Mouse (Mus musculus): ENCODE results near the gene Tenm3. TPM values are rescaled to one million over a fixed set of nuclear protein-coding genes. Genes with fewer than 3 reads are reported as not detected.

The Tenm3 gene
- polyA plus RNA-seq, 1 experiment = 2.3 TPM

- H3K4me3 ChIP-seq (ENCODE audit: control insufficient read depth, insufficient read depth, low read length) = no peak overlapping the region
- 93% methylated on average over 6 of the region's 6 CpGs for WGBS
- DNase-seq = no peak
- no peaks in the 10 kb centered on the region for H3K36me3 ChIP-seq (ENCODE audit: control insufficient read depth, insufficient read depth, low read length)
- H3K27me3 ChIP-seq (ENCODE audit: control insufficient read depth, insufficient read depth, low read length) = no peaks in the 10 kb centered on the region
- TF ChIP-seq POLR2A (IDR thresholded peaks at IDR 0.05; ENCODE audit: control insufficient read depth, extremely low read depth, insufficient read depth, low read length, poor library complexity) (no peak), CTCF (IDR thresholded peaks at IDR 0.05; ENCODE audit: borderline replicate concordance, control insufficient read depth, extremely low read depth, insufficient read depth, low read length, poor library complexity) (no peak)
- no peaks in the 10 kb centered on the region for H3K4me1 ChIP-seq (replicated peaks; ENCODE audit: control insufficient read depth, insufficient read depth, low read length)
- no peak overlapping the region for H3K27ac ChIP-seq (ENCODE audit: control insufficient read depth, insufficient read depth, low read length)
Measured at GRCm38 (mm10) chr8:48490635-48491165, 353.1 kb downstream of the Tenm3 start.

- no peaks in the 10 kb centered on the region for H3K27me3 ChIP-seq (ENCODE audit: control insufficient read depth, insufficient read depth, low read length)
- DNase-seq = no peak
- no peaks in the 10 kb centered on the region for H3K4me1 ChIP-seq (replicated peaks; ENCODE audit: control insufficient read depth, insufficient read depth, low read length)
- WGBS = 91% methylated on average over 18 of the region's 18 CpGs
- no peak overlapping the region for H3K27ac ChIP-seq (ENCODE audit: control insufficient read depth, insufficient read depth, low read length)
- no peak overlapping the region for H3K4me3 ChIP-seq (ENCODE audit: control insufficient read depth, insufficient read depth, low read length)
- TF ChIP-seq POLR2A (IDR thresholded peaks at IDR 0.05; ENCODE audit: control insufficient read depth, extremely low read depth, insufficient read depth, low read length, poor library complexity) = no peak
- TF ChIP-seq CTCF (IDR thresholded peaks at IDR 0.05; ENCODE audit: borderline replicate concordance, control insufficient read depth, extremely low read depth, insufficient read depth, low read length, poor library complexity) = no peak
- no peaks in the 10 kb centered on the region for H3K36me3 ChIP-seq (ENCODE audit: control insufficient read depth, insufficient read depth, low read length)
Measured at GRCm38 (mm10) chr8:48489936-48490634, 353.7 kb downstream of the Tenm3 start.

GRCm38 (mm10) chr8:48489417-48489816, 354.3 kb downstream of the Tenm3 start:
- DNase-seq = no peak
- no peaks in the 10 kb centered on the region for H3K27me3 ChIP-seq (ENCODE audit: control insufficient read depth, insufficient read depth, low read length)
- H3K4me1 ChIP-seq (replicated peaks; ENCODE audit: control insufficient read depth, insufficient read depth, low read length) = no peaks in the 10 kb centered on the region
- H3K4me3 ChIP-seq (ENCODE audit: control insufficient read depth, insufficient read depth, low read length) = no peak overlapping the region
- WGBS = 78% methylated on average over 4 of the region's 4 CpGs
- H3K27ac ChIP-seq (ENCODE audit: control insufficient read depth, insufficient read depth, low read length) = no peak overlapping the region
- H3K36me3 ChIP-seq (ENCODE audit: control insufficient read depth, insufficient read depth, low read length) = no peaks in the 10 kb centered on the region
- TF ChIP-seq POLR2A (IDR thresholded peaks at IDR 0.05; ENCODE audit: control insufficient read depth, extremely low read depth, insufficient read depth, low read length, poor library complexity) (no peak), CTCF (IDR thresholded peaks at IDR 0.05; ENCODE audit: borderline replicate concordance, control insufficient read depth, extremely low read depth, insufficient read depth, low read length, poor library complexity) (no peak)

- TF ChIP-seq CTCF (IDR thresholded peaks at IDR 0.05; ENCODE audit: borderline replicate concordance, control insufficient read depth, extremely low read depth, insufficient read depth, low read length, poor library complexity) = no peak
- TF ChIP-seq POLR2A (IDR thresholded peaks at IDR 0.05; ENCODE audit: control insufficient read depth, extremely low read depth, insufficient read depth, low read length, poor library complexity) = no peak
- 92% methylated on average over 7 of the region's 7 CpGs for WGBS
Measured at GRCm38 (mm10) chr8:48488809-48489208, 354.9 kb downstream of the Tenm3 start.

GRCm38 (mm10) chr8:48484143-48484542, 359.6 kb downstream of the Tenm3 start:
- Histone ChIP-seq H3K4me3 (ENCODE audit: control insufficient read depth, insufficient read depth, low read length) (no peak overlapping the region), H3K27ac (ENCODE audit: control insufficient read depth, insufficient read depth, low read length) (no peak overlapping the region), H3K27me3 (ENCODE audit: control insufficient read depth, insufficient read depth, low read length) (no peaks in the 10 kb centered on the region), H3K36me3 (ENCODE audit: control insufficient read depth, insufficient read depth, low read length) (no peaks in the 10 kb centered on the region), H3K4me1 (replicated peaks; ENCODE audit: control insufficient read depth, insufficient read depth, low read length) (no peaks in the 10 kb centered on the region)
- 90% methylated on average over 5 of the region's 5 CpGs for WGBS
- TF ChIP-seq CTCF (IDR thresholded peaks at IDR 0.05; ENCODE audit: borderline replicate concordance, control insufficient read depth, extremely low read depth, insufficient read depth, low read length, poor library complexity) (no peak), POLR2A (IDR thresholded peaks at IDR 0.05; ENCODE audit: control insufficient read depth, extremely low read depth, insufficient read depth, low read length, poor library complexity) (no peak)
- DNase-seq = no peak

More at GRCm38 (mm10) chr8:48488809-48489208, 354.9 kb downstream of the Tenm3 start:
- Histone ChIP-seq H3K27ac (ENCODE audit: control insufficient read depth, insufficient read depth, low read length) (no peak overlapping the region), H3K36me3 (ENCODE audit: control insufficient read depth, insufficient read depth, low read length) (no peaks in the 10 kb centered on the region), H3K4me3 (ENCODE audit: control insufficient read depth, insufficient read depth, low read length) (no peak overlapping the region), H3K27me3 (ENCODE audit: control insufficient read depth, insufficient read depth, low read length) (no peaks in the 10 kb centered on the region), H3K4me1 (replicated peaks; ENCODE audit: control insufficient read depth, insufficient read depth, low read length) (no peaks in the 10 kb centered on the region)
- no peak for DNase-seq

- no peaks in the 10 kb centered on the region for H3K36me3 ChIP-seq (ENCODE audit: control insufficient read depth, insufficient read depth, low read length)
- no peaks in the 10 kb centered on the region for H3K4me1 ChIP-seq (replicated peaks; ENCODE audit: control insufficient read depth, insufficient read depth, low read length)
- WGBS = 93% methylated on average over 33 of the region's 33 CpGs
- H3K27me3 ChIP-seq (ENCODE audit: control insufficient read depth, insufficient read depth, low read length) = no peaks in the 10 kb centered on the region
- no peak overlapping the region for H3K27ac ChIP-seq (ENCODE audit: control insufficient read depth, insufficient read depth, low read length)
- TF ChIP-seq POLR2A (IDR thresholded peaks at IDR 0.05; ENCODE audit: control insufficient read depth, extremely low read depth, insufficient read depth, low read length, poor library complexity) (no peak), CTCF (IDR thresholded peaks at IDR 0.05; ENCODE audit: borderline replicate concordance, control insufficient read depth, extremely low read depth, insufficient read depth, low read length, poor library complexity) (no peak)
- no peak overlapping the region for H3K4me3 ChIP-seq (ENCODE audit: control insufficient read depth, insufficient read depth, low read length)
- no peak for DNase-seq
Measured at GRCm38 (mm10) chr8:48481709-48482671, 361.8 kb downstream of the Tenm3 start.

Measured in thymus, adult 2 months (tissue).